Mouse (Mus musculus): ENCODE data around the gene Ubl5.

GRCm38 (mm10) chr9:20689913-20690312 lies 47.2 kb downstream of the Ubl5 start:
- no peak for TF ChIP-seq GATA1 (IDR thresholded peaks at IDR 0.05; ENCODE audit: low read length)
- TF ChIP-seq TAL1 (IDR thresholded peaks at IDR 0.05; ENCODE audit: low read length), result no peak
